Mouse (Mus musculus): ENCODE measurements around the gene Oxsm. TPM values are rescaled to one million over a fixed set of nuclear protein-coding genes. Genes with fewer than 3 reads are reported as not detected.

Gene Oxsm
- polyA plus RNA-seq, 1 experiment from 2014 or later, result 2.3 TPM

- no peak overlapping the region for H3K9ac ChIP-seq (ENCODE audit: low read depth, low read length)
- no peaks in the 10 kb centered on the region for H3K27me3 ChIP-seq (ENCODE audit: control insufficient read depth, insufficient read depth, low read length)
- H3K4me2 ChIP-seq (replicated peaks; ENCODE audit: low read depth, low read length), result no peak overlapping the region
- H3K4me3 ChIP-seq (ENCODE audit: low read length), result no peak overlapping the region
- no peak for ATAC-seq (ENCODE audit: low FRiP score, low TSS enrichment)
- H3K36me3 ChIP-seq (ENCODE audit: control insufficient read depth, insufficient read depth, low read length), result no peaks in the 10 kb centered on the region
- H3K27ac ChIP-seq (ENCODE audit: low read depth, low read length), result no peak overlapping the region
- WGBS, result 59% methylated on average over 2 of the region's 2 CpGs
- no peaks in the 10 kb centered on the region for H3K9me3 ChIP-seq (ENCODE audit: control insufficient read depth, low read length)
- H3K4me1 ChIP-seq (ENCODE audit: control insufficient read depth, insufficient read depth, low read length), result no peaks in the 10 kb centered on the region
Measured at GRCm38 (mm10) chr14:16219015-16219414, 30.6 kb downstream of the Oxsm start.

GRCm38 (mm10) chr14:16207722-16208121 lies 41.9 kb downstream of the Oxsm start:
- H3K9me3 ChIP-seq (ENCODE audit: control insufficient read depth, low read length), result no peaks in the 10 kb centered on the region
- ATAC-seq (ENCODE audit: low FRiP score, low TSS enrichment), result no peak
- H3K27me3 ChIP-seq (ENCODE audit: control insufficient read depth, insufficient read depth, low read length), result no peaks in the 10 kb centered on the region
- no peak overlapping the region for H3K27ac ChIP-seq (ENCODE audit: low read depth, low read length)
- H3K4me2 ChIP-seq (replicated peaks; ENCODE audit: low read depth, low read length), result no peak overlapping the region
- H3K4me1 ChIP-seq (ENCODE audit: control insufficient read depth, insufficient read depth, low read length), result no peaks in the 10 kb centered on the region
- no peak overlapping the region for H3K4me3 ChIP-seq (ENCODE audit: low read length)
- H3K36me3 ChIP-seq (ENCODE audit: control insufficient read depth, insufficient read depth, low read length), result no peaks in the 10 kb centered on the region
- no peak overlapping the region for H3K9ac ChIP-seq (ENCODE audit: low read depth, low read length)

DNA sequence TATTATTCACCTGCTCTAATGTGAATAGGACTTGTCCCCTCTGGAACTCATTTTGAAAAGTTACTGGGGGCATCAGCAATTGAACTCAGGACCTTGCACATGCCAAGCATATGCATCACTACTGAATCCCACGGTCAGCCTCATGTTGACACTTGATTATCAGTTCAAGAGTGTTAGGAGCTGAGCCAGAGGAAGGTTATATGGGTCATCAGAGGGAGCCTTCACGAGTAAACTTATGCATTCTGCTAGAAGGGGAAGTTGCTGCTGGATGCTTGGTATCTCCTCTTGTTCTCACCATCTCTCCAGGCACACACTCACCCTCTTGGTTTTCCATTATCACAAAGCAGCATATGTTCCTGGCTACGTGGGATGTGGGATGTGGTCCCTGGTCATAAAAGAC lies 47.9 kb downstream of the Oxsm start:
- Histone ChIP-seq H3K4me3 (ENCODE audit: low read length) (no peak overlapping the region), H3K36me3 (ENCODE audit: control insufficient read depth, insufficient read depth, low read length) (no peaks in the 10 kb centered on the region), H3K4me2 (replicated peaks; ENCODE audit: low read depth, low read length) (no peak overlapping the region), H3K9me3 (ENCODE audit: control insufficient read depth, low read length) (no peaks in the 10 kb centered on the region), H3K27ac (ENCODE audit: low read depth, low read length) (no peak overlapping the region), H3K9ac (ENCODE audit: low read depth, low read length) (no peak overlapping the region), H3K4me1 (ENCODE audit: control insufficient read depth, insufficient read depth, low read length) (0 out of 2 replicates have a peak, but pooled peaks cover 2% of the 10 kb centered on the region), H3K27me3 (ENCODE audit: control insufficient read depth, insufficient read depth, low read length) (no peaks in the 10 kb centered on the region)
- WGBS, result 58% methylated on average over 3 of the region's 3 CpGs
- no peak for ATAC-seq (ENCODE audit: low FRiP score, low TSS enrichment)

GRCm38 (mm10) chr14:16200969-16201638 lies 48.5 kb downstream of the Oxsm start:
- peak overlapping the region; percentile 12; the same call in 1 of the 2 replicates for H3K4me2 ChIP-seq (replicated peaks; ENCODE audit: low read depth, low read length)

DNA sequence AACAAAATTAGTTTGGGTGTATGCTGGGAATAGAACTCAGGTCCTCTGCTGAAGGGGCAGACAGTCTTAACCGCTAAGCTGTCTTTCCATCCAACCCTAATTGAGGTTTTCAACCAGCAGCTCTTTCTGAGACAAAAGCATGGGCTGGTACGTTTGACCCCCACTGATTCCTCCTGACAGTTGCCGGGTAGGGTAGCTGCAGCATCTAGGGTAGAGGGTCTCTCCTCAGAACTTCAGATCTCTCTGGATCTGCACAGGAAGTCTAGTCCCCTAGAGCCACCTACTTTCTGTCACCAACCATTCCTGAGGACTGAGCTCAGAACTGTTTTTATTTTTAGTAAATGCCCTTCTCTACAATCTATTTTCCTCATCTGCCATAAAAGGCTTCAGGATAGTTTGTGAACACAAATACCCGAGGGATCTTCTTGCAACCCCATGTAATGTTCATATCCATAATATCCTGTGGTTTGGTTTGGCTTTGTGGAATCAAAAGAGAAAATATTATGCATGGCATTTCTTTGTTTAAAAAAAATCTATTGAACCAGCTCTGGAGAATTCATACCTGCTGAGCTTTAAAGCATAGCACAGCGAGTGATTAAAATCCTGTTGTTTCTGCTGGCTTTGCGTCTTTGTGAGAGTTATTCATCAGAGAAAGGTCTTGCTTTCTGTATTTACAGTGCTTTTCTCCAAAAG lies 49.2 kb downstream of the Oxsm start:
- Histone ChIP-seq H3K4me2 (replicated peaks; ENCODE audit: low read depth, low read length) (0 out of 2 replicates have a peak overlapping the region, but pooled peaks have one; percentile 12), H3K4me3 (ENCODE audit: low read length) (no peak overlapping the region), H3K9ac (ENCODE audit: low read depth, low read length) (no peak overlapping the region), H3K9me3 (ENCODE audit: control insufficient read depth, low read length) (no peaks in the 10 kb centered on the region), H3K27ac (ENCODE audit: low read depth, low read length) (no peak overlapping the region), H3K36me3 (ENCODE audit: control insufficient read depth, insufficient read depth, low read length) (no peaks in the 10 kb centered on the region), H3K27me3 (ENCODE audit: control insufficient read depth, insufficient read depth, low read length) (no peaks in the 10 kb centered on the region), H3K4me1 (ENCODE audit: control insufficient read depth, insufficient read depth, low read length) (0 out of 2 replicates have a peak, but pooled peaks cover 2% of the 10 kb centered on the region)
- ATAC-seq (ENCODE audit: low FRiP score, low TSS enrichment), result no peak
- WGBS, result 49% methylated on average over 6 of the region's 6 CpGs

More at GRCm38 (mm10) chr14:16200969-16201638, 48.5 kb downstream of the Oxsm start:
- no peak overlapping the region for H3K4me3 ChIP-seq (ENCODE audit: low read length)
- WGBS, result 44% methylated on average over 8 of the region's 8 CpGs
- H3K27me3 ChIP-seq (ENCODE audit: control insufficient read depth, insufficient read depth, low read length), result no peaks in the 10 kb centered on the region
- H3K9ac ChIP-seq (ENCODE audit: low read depth, low read length), result no peak overlapping the region
- H3K4me1 ChIP-seq (ENCODE audit: control insufficient read depth, insufficient read depth, low read length), result 0 out of 2 replicates have a peak, but pooled peaks cover 2% of the 10 kb centered on the region
- H3K9me3 ChIP-seq (ENCODE audit: control insufficient read depth, low read length), result no peaks in the 10 kb centered on the region
- no peak overlapping the region for H3K27ac ChIP-seq (ENCODE audit: low read depth, low read length)
- ATAC-seq (ENCODE audit: low FRiP score, low TSS enrichment), result peak; percentile 52; the same call in 1 of the 2 replicates
- H3K36me3 ChIP-seq (ENCODE audit: control insufficient read depth, insufficient read depth, low read length), result no peaks in the 10 kb centered on the region

DNA sequence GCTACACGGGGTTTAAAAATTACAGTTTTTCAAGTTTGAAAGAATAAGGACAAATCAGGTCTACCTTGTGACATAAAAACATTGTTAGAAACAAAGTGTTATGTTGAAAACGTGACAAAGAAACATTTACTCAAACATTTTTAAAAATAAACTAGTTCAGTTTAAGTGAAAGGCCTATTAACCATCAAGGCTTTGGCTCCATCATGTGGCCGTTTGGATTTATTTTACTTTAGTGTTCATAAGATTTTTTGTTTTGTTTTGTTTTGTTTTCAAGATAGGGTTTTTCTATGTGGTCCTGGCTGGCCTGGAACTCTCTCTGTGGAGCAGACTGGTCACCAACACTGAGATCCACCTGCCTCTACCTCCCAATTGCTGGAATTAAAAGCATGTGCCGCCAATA lies 53.1 kb downstream of the Oxsm start:
- no peak overlapping the region for H3K4me2 ChIP-seq (replicated peaks; ENCODE audit: low read depth, low read length)
- no peak overlapping the region for H3K4me3 ChIP-seq (ENCODE audit: low read length)
- ATAC-seq (ENCODE audit: low FRiP score, low TSS enrichment), result no peak
- H3K9ac ChIP-seq (ENCODE audit: low read depth, low read length), result no peak overlapping the region
- H3K9me3 ChIP-seq (ENCODE audit: control insufficient read depth, low read length), result no peaks in the 10 kb centered on the region
- no peaks in the 10 kb centered on the region for H3K36me3 ChIP-seq (ENCODE audit: control insufficient read depth, insufficient read depth, low read length)
- 0 out of 2 replicates have a peak, but pooled peaks cover 2% of the 10 kb centered on the region for H3K4me1 ChIP-seq (ENCODE audit: control insufficient read depth, insufficient read depth, low read length)
- WGBS, result 61% methylated on average over 4 of the region's 4 CpGs
- H3K27ac ChIP-seq (ENCODE audit: low read depth, low read length), result no peak overlapping the region
- H3K27me3 ChIP-seq (ENCODE audit: control insufficient read depth, insufficient read depth, low read length), result no peaks in the 10 kb centered on the region

- no peak for ATAC-seq (ENCODE audit: low FRiP score, low TSS enrichment)
- Histone ChIP-seq H3K27ac (ENCODE audit: low read depth, low read length) (no peak overlapping the region), H3K9ac (ENCODE audit: low read depth, low read length) (no peak overlapping the region), H3K9me3 (ENCODE audit: control insufficient read depth, low read length) (no peaks in the 10 kb centered on the region), H3K36me3 (ENCODE audit: control insufficient read depth, insufficient read depth, low read length) (no peaks in the 10 kb centered on the region), H3K4me2 (replicated peaks; ENCODE audit: low read depth, low read length) (no peak overlapping the region), H3K4me1 (ENCODE audit: control insufficient read depth, insufficient read depth, low read length) (no peaks in the 10 kb centered on the region), H3K27me3 (ENCODE audit: control insufficient read depth, insufficient read depth, low read length) (no peaks in the 10 kb centered on the region), H3K4me3 (ENCODE audit: low read length) (no peak overlapping the region)
- WGBS, result 43% methylated on average over 1 of the region's 1 CpGs
Measured at GRCm38 (mm10) chr14:16195486-16195885, 54.1 kb downstream of the Oxsm start.

DNA sequence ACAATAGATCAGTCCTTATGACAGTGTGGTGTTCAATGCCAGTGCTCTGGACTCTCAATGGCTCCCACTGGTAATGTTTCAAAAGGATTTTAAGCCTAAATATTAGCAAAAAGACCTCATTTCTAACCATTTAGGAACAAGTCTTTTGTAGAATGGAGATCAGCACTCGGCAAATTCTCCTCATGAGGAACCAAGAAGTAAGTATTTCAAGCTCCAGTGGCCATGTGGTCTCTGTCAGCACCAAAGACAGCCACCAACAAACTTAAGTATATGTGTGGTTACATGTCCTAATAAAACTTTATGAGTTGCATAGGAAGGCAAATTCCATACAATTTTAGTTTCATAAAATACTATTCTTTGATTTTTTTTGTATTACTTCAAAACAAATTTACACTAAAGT lies 55.5 kb downstream of the Oxsm start:
- Histone ChIP-seq H3K4me3 (ENCODE audit: low read length) (no peak overlapping the region), H3K9ac (ENCODE audit: low read depth, low read length) (no peak overlapping the region), H3K36me3 (ENCODE audit: control insufficient read depth, insufficient read depth, low read length) (no peaks in the 10 kb centered on the region), H3K27ac (ENCODE audit: low read depth, low read length) (no peak overlapping the region), H3K4me1 (ENCODE audit: control insufficient read depth, insufficient read depth, low read length) (no peaks in the 10 kb centered on the region), H3K27me3 (ENCODE audit: control insufficient read depth, insufficient read depth, low read length) (no peaks in the 10 kb centered on the region), H3K4me2 (replicated peaks; ENCODE audit: low read depth, low read length) (no peak overlapping the region), H3K9me3 (ENCODE audit: control insufficient read depth, low read length) (no peaks in the 10 kb centered on the region)
- 75% methylated on average over 1 of the region's 1 CpGs for WGBS
- no peak for ATAC-seq (ENCODE audit: low FRiP score, low TSS enrichment)

DNA sequence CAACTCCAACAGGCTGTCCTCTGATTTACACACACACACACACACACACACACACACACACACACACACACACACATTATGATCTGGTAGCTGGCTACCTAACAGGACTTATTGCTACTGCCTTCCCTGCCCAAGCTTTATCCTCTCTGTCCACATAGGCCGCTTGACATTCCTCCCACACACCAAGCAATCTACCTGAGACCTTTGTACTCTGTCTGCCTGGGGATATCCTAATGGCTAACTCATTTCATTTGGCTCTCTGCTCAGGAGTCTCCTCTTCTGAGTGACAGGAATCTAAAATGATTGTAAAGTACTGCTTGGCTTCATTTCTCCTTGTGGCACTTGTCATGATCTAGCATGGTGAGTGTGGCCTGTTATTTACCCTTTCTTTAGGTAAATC lies 60.5 kb downstream of the Oxsm start:
- no peaks in the 10 kb centered on the region for H3K36me3 ChIP-seq (ENCODE audit: control insufficient read depth, insufficient read depth, low read length)
- no peak overlapping the region for H3K9ac ChIP-seq (ENCODE audit: low read depth, low read length)
- WGBS, result 77% methylated on average over 1 of the region's 1 CpGs
- H3K9me3 ChIP-seq (ENCODE audit: control insufficient read depth, low read length), result no peaks in the 10 kb centered on the region
- H3K27me3 ChIP-seq (ENCODE audit: control insufficient read depth, insufficient read depth, low read length), result no peaks in the 10 kb centered on the region
- no peak overlapping the region for H3K4me3 ChIP-seq (ENCODE audit: low read length)
- no peaks in the 10 kb centered on the region for H3K4me1 ChIP-seq (ENCODE audit: control insufficient read depth, insufficient read depth, low read length)
- peak; percentile 32; the same call in 1 of the 2 replicates for ATAC-seq (ENCODE audit: low FRiP score, low TSS enrichment)
- H3K4me2 ChIP-seq (replicated peaks; ENCODE audit: low read depth, low read length), result no peak overlapping the region
- H3K27ac ChIP-seq (ENCODE audit: low read depth, low read length), result no peak overlapping the region
